Mouse (Mus musculus) forebrain, embryonic 15.5 days (tissue): ENCODE data around the gene Tmem179b. TPM values are rescaled to one million over a fixed set of nuclear protein-coding genes. Genes with fewer than 3 reads are reported as not detected.
"Not testable (repeated sequence)": the region's sequence is repeated elsewhere in the genome, so short reads cannot be mapped to it uniquely, and the experiment has no call there.

Experiments
- ATAC-seq: fragments of 200-750 bp; cut with Nextera tagmentation; replicated peaks from 2 replicates; pipeline ENCODE4 v1.8.0; 2017; ENCODE audit warnings: mild to moderate bottlenecking, moderate TSS enrichment, moderate library complexity
- H3K27ac ChIP-seq: fragments of 300-500 bp; sonication (generic); replicated peaks from 2 replicates; pipeline ENCODE4 v1.5.1; 2015; ENCODE audit warnings: mild to moderate bottlenecking, inconsistent platforms
- H3K27me3 ChIP-seq: fragments of 300-500 bp; sonication (generic); 2 replicates; pipeline ENCODE4 v1.6.1; 2015; ENCODE audit warnings: inconsistent platforms
- H3K36me3 ChIP-seq: fragments of 300-500 bp; sonication (generic); 2 replicates; pipeline ENCODE4 v1.6.1; 2015; ENCODE audit warnings: mild to moderate bottlenecking, inconsistent platforms
- H3K4me1 ChIP-seq: fragments of 300-500 bp; sonication (generic); 2 replicates; pipeline ENCODE4 v1.6.1; 2015; ENCODE audit warnings: inconsistent platforms
- H3K4me2 ChIP-seq: fragments of 300-500 bp; sonication (generic); replicated peaks from 2 replicates; pipeline ENCODE4 v1.6.1; 2015; ENCODE audit warnings: mild to moderate bottlenecking, inconsistent platforms
- H3K4me3 ChIP-seq: fragments of 300-500 bp; sonication (generic); 2 replicates; pipeline ENCODE4 v1.5.1; 2015; ENCODE audit warnings: mild to moderate bottlenecking, inconsistent platforms
- H3K9ac ChIP-seq: fragments of 300-500 bp; sonication (generic); replicated peaks from 2 replicates; pipeline ENCODE4 v1.6.1; 2015; ENCODE audit warnings: mild to moderate bottlenecking, inconsistent platforms
- H3K9me3 ChIP-seq: fragments of 300-500 bp; sonication (generic); 2 replicates; pipeline ENCODE4 v1.6.1; 2016; ENCODE audit warnings: inconsistent platforms
- WGBS: fragments of 180-500 bp; shearing (Covaris S2); methylation state at CpG from one replicate; pipeline ENCODE4 v1.1.7; 2015; ENCODE audit warnings: mixed read lengths; 5-methylcytosine and 5-hydroxymethylcytosine counted together
- polyA plus RNA-seq: library from polyadenylated mRNA; unstranded; fragments of >200 nt; fragmentation: Nextera tagmentation; extraction: Ambion mirVana; gene quantifications from 2 replicates; pipeline ENCODE4 v1.2.1, GENCODE M21; 2015

Tmem179b gene
- polyA plus RNA-seq, 1 experiment from 2014 or later = 33.9 TPM

DNA sequence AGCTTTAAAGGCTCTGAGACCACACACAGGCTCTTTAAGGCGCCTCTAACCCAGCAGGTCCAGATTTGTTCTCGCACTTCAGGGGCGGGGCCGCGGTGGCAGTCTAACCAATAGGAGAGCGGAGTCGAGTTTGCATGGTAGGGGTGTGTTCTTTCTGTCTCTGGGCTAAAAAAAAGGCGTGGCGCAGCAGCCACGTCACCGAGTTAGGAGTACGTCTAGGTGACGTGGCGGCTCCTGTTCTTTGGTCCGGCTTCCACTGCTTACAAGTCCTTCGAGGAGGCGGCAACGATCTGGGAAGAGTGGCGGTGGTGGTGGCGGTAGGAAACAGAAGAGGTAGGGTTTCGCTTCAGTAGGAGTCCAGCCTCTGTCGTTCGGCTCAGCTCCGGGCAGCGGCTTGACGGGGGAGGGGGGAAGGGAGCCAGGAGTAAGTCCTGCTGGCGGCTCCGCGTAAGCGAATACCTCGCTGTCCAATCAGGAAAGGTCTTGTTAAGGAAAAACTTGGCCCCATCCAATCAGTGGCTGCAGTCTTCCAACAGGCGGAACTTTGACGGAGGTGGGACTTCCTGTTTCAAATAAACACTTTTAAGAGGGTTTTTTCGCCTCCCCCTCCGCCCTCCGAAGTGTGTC, 32.9 kb downstream of the Tmem179b start, which contains the start of gene Stx5a:
Gene Stx5a, plus strand, starts transcription at position 171 of the 627 bp plus-strand sequence.
- Histone ChIP-seq H3K9me3 (no peaks in the 10 kb centered on the region), H3K27me3 (no peaks in the 10 kb centered on the region), H3K36me3 (peaks cover 64% of the 10 kb centered on the region), H3K4me3 (peak within 1 kb of the TSS; percentile 82), H3K27ac (peak within 1 kb of the TSS; percentile 96), H3K4me1 (peaks cover 36% of the 10 kb centered on the region), H3K4me2 (peak within 1 kb of the TSS; percentile 98), H3K9ac (peak within 1 kb of the TSS; percentile 85)
- WGBS = under 1% methylated on average over 36 of the region's 36 CpGs
- peak; percentile 98 for ATAC-seq

DNA sequence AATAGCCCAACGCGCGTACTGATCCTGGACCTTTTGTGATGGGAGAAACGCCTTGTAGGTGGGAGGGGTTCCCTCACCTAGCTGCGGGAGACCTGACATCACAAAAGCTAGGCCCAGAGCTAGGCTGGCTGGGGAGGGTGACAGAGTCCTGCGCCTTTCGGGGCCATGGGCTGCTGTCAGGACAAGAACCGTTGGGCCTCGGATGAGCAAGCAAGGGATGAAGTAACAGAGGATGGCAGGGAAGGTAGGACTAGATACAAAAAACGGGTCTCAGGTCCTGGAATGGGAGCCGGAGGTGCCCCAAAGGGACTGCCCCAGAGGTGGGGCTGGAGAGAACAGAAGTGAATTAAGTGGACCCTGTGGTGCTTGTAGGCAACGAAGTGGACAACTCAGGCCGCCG, 33.7 kb downstream of the Tmem179b start, which contains the start of gene 1700092M07Rik:
Gene 1700092M07Rik, plus strand, starts transcription at position 116 of the 400 bp plus-strand sequence.
- H3K27me3 ChIP-seq = no peaks in the 10 kb centered on the region
- 63% methylated on average over 14 of the region's 14 CpGs for WGBS
- no peaks in the 10 kb centered on the region for H3K9me3 ChIP-seq
- peaks cover 40% of the 10 kb centered on the region for H3K4me1 ChIP-seq
- H3K4me2 ChIP-seq = peak within 1 kb of the TSS; percentile 98
- peak within 1 kb of the TSS; percentile 82 for H3K4me3 ChIP-seq
- H3K27ac ChIP-seq = peak within 1 kb of the TSS; percentile 96
- H3K36me3 ChIP-seq = peaks cover 57% of the 10 kb centered on the region
- H3K9ac ChIP-seq = peak within 1 kb of the TSS; percentile 57
- no peak; the same call in 1 of the 2 replicates for ATAC-seq

DNA sequence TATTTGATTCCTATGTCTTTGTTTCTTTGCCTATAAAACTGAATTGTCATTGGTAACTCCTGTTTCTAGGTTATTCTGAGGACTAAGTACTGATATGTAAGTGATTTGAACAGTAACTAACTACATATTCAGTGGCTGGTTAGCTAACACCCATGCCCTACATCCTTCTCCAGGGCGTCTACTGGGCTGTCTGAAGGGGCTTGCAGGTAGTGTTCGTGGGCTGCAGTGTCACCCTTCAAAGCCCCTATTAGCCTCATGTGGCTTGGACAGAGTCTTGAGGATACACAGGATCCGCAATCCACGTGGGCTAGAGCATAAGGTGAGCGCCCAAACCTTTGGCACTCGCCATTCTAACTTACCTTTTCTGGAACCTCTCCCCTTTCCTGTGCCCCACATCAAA, 34.6 kb downstream of the Tmem179b start:
- H3K4me3 ChIP-seq = no peak overlapping the region
- H3K27ac ChIP-seq = no peak overlapping the region
- H3K4me1 ChIP-seq = peaks cover 45% of the 10 kb centered on the region
- no peaks in the 10 kb centered on the region for H3K27me3 ChIP-seq
- H3K9me3 ChIP-seq = no peaks in the 10 kb centered on the region
- no peak overlapping the region for H3K4me2 ChIP-seq
- H3K9ac ChIP-seq = no peak overlapping the region
- peaks cover 47% of the 10 kb centered on the region for H3K36me3 ChIP-seq
- 92% methylated on average over 6 of the region's 6 CpGs for WGBS
- ATAC-seq = no peak

DNA sequence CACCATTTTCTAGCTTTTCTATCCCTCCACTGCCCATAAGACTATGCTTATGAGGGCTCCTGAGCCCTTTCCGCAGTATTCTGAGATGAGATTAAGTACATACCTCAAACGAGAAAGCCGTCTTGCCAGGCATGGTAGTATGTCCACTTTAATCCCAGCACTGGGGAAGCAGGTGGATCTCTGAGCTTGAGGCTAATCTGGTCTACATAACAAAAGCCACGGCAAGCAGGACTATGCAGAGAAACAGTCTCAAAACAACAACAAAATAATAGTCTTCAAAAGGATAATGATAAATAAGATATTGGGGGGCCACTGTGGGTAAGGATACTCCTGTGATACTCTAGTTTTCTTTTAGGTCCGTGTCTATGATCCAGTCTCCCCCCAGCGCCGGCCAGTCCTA, 35.4 kb downstream of the Tmem179b start:
- Histone ChIP-seq H3K27me3 (no peaks in the 10 kb centered on the region), H3K36me3 (peaks cover 40% of the 10 kb centered on the region), H3K27ac (no peak overlapping the region), H3K4me1 (peaks cover 45% of the 10 kb centered on the region), H3K4me3 (no peak overlapping the region), H3K4me2 (no peak overlapping the region), H3K9me3 (no peaks in the 10 kb centered on the region), H3K9ac (no peak overlapping the region)
- 92% methylated on average over 7 of the region's 7 CpGs for WGBS
- ATAC-seq = no peak

DNA sequence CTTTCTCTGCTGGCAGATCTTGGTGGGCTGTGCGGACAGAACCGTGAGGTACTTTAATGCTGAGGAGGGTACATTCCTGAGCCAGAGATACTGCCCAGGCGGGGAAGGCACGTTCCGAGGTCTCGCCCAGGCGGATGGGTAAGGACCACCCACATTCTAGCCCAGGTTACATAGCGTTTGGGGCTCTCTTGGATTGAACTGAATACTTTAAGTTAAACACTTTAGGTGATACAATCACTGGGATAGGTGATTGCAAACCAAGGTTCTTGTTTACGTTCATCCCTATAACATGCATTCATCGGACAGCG, 38.2 kb downstream of the Tmem179b start:
- ATAC-seq = no peak

DNA sequence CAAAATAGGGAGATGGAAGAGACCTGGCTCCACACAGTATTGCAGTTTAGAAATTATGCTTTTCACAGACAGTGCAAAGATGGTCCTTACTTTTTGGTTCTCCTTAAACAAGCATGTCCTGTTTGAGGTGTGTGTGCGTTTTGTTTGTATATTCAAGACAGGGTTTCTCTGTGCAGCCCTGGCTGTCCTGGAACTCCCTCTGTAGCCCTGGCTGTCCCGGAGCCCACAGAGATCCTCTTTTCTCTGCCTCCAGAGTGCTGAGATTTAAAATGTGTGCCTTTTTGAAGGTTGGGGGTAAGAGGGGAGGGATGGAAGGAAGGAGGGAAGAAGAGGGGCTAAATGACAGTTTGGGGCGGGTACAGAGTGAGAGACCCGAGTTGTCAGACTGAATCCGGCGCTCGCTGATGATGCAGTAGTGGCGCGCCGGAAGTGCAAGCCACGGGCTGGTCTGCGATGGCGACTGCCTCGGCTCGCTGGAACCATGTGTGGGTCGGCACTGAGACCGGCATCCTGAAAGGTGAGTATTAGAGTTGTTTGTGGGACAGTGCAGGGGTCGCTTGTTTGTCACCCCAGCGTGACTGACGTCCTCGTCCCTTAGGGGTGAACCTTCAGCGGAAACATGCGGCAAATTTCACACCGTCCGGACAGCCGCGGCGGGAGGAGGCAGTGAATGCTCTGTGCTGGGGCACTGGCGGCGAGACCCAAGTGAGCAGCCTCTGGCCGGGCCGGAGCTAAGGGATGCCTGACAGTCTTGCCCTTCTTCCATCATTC, 38.7 kb downstream of the Tmem179b start, which contains the start of gene Wdr74:
Gene Wdr74, plus strand, starts transcription at position 439 of the 771 bp plus-strand sequence.
- ATAC-seq = peak; percentile 96
- under 1% methylated on average over 32 of the region's 32 CpGs for WGBS
- Histone ChIP-seq H3K9ac (peak within 1 kb of the TSS; percentile 64), H3K4me1 (peaks cover 21% of the 10 kb centered on the region), H3K27me3 (no peaks in the 10 kb centered on the region), H3K4me3 (peak within 1 kb of the TSS; percentile 57), H3K4me2 (peak within 1 kb of the TSS; percentile 81), H3K36me3 (peaks cover 30% of the 10 kb centered on the region), H3K27ac (peak within 1 kb of the TSS; percentile 83), H3K9me3 (no peaks in the 10 kb centered on the region)

More for the DNA sequence above, 38.2 kb downstream of the Tmem179b start:
- 3% methylated on average over 11 of the region's 11 CpGs for WGBS
- peak overlapping the region; percentile 57 for H3K4me3 ChIP-seq
- peaks cover 33% of the 10 kb centered on the region for H3K36me3 ChIP-seq
- no peaks in the 10 kb centered on the region for H3K27me3 ChIP-seq
- H3K9me3 ChIP-seq = no peaks in the 10 kb centered on the region
- H3K4me1 ChIP-seq = peaks cover 26% of the 10 kb centered on the region
- peak overlapping the region; percentile 81 for H3K4me2 ChIP-seq
- peak overlapping the region; percentile 83 for H3K27ac ChIP-seq
- H3K9ac ChIP-seq = peak overlapping the region; percentile 64

DNA sequence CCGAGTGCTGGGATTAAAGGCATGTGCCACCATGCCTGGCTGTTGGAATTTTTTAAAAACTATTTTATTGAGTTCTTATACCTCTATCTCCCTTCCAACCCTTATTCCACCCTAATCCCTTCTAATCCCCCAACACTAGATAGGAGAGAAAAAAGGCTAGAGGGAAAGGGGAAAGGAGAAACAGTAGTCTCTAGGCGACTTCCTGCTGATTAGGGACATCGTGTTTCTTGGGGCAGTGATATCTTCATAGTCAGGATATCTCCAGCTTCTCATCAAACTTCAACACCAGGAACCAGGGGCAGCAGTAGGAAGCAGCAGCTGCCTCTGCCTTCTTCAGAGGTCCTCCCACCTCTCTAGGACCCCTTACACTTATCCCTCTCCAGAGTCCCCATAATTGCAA, 39.9 kb downstream of the Tmem179b start:
- H3K4me2 ChIP-seq = no peak overlapping the region
- 74% methylated on average over 3 of the region's 3 CpGs for WGBS
- H3K9ac ChIP-seq = no peak overlapping the region
- H3K9me3 ChIP-seq = no peaks in the 10 kb centered on the region
- no peak overlapping the region for H3K4me3 ChIP-seq
- no peak for ATAC-seq
- H3K27me3 ChIP-seq = no peaks in the 10 kb centered on the region
- peaks cover 17% of the 10 kb centered on the region for H3K4me1 ChIP-seq
- H3K27ac ChIP-seq = no peak overlapping the region
- H3K36me3 ChIP-seq = peaks cover 18% of the 10 kb centered on the region

DNA sequence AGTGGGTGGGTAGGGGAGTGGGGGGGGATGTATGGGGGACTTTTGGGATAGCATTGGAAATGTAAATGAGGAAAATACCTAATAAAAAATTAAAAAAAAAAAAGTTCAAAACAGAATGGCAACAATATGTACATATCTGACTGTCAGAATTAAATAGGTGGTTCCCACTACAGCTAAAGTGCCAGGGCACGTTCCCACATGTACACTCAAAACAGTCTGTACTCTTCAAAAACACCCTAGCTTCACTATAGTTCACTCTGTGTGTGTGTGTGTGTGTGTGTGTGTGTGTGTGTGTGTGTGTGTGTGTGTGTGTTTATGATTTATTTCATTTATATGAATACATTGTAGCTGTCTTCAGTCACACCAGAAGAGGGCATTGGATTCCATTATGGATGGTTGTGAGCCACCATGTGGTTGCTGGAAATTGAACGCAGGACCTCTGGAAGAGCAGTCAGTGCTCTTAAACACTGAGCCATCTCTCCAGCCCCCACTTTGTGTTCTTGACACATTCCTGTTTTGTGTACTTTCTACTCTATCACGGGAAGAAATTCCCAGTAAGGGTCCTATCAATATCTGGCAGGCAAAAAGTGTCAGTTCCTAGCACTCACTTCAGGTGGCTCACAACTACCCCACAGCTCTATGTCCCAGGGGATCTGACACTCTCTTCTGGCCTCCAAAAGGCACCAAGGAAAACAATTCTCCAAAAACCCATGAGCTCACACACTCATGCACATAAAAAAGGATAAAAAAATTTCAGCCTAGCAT, 45.8 kb downstream of the Tmem179b start:
- WGBS = 45% methylated on average over 3 of the region's 3 CpGs

DNA sequence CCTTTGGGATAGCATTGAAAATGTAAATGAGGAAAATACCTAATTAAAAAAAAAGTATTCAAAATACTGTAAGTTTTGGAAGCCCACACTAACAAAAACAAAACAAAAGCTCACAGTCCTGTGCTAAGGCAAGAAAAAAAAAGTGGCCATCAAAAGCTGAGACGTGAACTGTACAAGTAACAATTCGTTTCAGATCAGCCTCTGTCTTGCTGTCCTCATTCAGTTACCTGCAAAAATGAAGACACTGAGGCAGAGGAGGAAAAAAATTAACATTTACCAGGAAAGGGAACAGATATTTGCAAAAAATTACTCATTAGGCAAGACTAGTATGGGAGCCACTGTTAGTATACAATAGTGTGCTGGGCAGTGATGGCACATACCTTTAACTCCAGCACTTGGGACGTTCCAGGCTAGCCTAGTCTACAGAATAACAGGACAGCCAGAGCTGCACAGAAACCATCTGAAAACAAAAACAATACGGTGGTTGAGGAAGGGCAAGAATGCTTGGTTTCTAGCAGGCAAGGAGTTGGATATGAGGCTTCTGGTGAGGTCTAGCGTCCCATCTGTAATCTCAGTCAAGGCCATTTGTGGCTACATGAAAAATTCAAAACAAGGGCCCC, 46.7 kb downstream of the Tmem179b start:
- H3K4me2 ChIP-seq = no peak overlapping the region
- no peaks in the 10 kb centered on the region for H3K27me3 ChIP-seq
- peaks cover 26% of the 10 kb centered on the region for H3K36me3 ChIP-seq
- H3K4me3 ChIP-seq = no peak overlapping the region
- 26% methylated on average over 5 of the region's 5 CpGs for WGBS
- no peaks in the 10 kb centered on the region for H3K9me3 ChIP-seq
- no peak for ATAC-seq
- H3K4me1 ChIP-seq = peaks cover 25% of the 10 kb centered on the region
- H3K9ac ChIP-seq = no peak overlapping the region
- H3K27ac ChIP-seq = no peak overlapping the region

More for the DNA sequence above, 45.8 kb downstream of the Tmem179b start:
- ATAC-seq, H3K9me3 ChIP-seq, H3K27ac ChIP-seq, H3K9ac ChIP-seq, H3K4me3 ChIP-seq, H3K27me3 ChIP-seq, H3K4me2 ChIP-seq: not testable (repeated sequence)
- Histone ChIP-seq H3K36me3 (peaks cover 26% of the 10 kb centered on the region), H3K4me1 (peaks cover 25% of the 10 kb centered on the region)

DNA sequence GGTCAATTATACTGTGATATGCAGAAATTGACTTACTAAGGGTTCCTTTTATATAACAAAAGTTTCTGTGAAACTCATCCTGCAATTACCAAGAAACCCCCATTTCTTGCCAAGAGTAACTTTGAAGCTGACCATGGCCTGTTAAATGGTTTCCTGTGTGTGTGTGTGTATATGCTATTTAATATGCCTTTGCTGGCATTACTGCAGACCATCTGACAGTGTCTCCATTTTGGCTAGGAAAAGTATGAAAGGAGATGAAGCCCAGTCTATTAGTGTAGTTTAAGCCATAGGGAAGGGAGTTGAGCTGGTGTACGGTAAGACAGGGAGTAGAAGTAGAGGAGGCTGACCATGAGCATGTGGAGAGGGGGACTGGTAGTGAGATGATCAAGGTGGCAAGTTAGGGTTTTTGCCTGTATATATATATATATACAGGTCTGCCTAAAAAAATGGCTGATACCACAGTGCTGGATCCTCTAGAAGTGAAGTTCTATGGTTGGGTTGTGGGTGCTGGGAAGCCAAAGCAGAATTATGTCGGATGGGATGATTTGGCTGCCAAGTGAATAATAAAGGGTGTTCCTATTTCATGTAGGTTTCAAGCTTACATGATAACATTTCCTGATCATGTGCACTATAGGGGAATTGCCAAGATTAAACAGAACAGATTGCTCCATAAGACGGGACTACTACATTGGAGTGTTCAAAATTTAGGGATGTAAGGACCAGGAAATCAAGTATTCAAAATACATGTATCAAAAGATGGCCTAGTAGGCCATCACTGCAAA, 47.5 kb downstream of the Tmem179b start:
- no peak for ATAC-seq
- peaks cover 26% of the 10 kb centered on the region for H3K36me3 ChIP-seq

DNA sequence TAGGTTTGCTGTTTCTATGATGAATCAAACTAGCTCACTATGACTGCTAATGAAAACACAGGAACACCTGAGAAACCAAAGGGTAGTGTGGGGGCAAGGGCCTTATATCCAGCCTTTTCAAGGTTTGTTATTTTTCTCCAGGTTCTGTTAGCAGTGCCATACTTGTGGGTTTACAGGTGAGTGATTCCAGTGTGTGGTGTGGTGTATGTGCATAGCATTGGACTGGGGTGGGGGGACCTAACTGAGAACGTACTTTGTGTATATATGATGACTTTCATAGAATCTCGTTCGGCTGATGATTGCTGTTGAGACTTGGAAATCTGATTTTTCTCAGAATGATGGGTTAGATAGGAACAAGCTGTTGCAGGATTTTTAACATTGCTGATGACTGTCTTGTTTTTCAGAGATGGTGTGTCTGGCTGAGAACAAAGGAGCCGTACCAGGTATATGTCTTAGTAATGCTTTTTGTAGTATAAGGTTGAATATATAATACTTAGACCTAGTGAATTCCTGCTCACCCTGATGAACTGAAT, 49.1 kb downstream of the Tmem179b start:
- ATAC-seq = no peak
- WGBS = 52% methylated on average over 4 of the region's 4 CpGs
- peaks cover 26% of the 10 kb centered on the region for H3K36me3 ChIP-seq
- H3K27me3 ChIP-seq = no peaks in the 10 kb centered on the region
- H3K9me3 ChIP-seq = no peaks in the 10 kb centered on the region
- peak overlapping the region; percentile 61 for H3K4me2 ChIP-seq
- peak overlapping the region; percentile 93 for H3K9ac ChIP-seq
- H3K27ac ChIP-seq = 0 out of 2 replicates have a peak overlapping the region, but pooled peaks have one; percentile 17
- peak overlapping the region; percentile 78 for H3K4me3 ChIP-seq
- peaks cover 39% of the 10 kb centered on the region for H3K4me1 ChIP-seq

More for the DNA sequence above, 47.5 kb downstream of the Tmem179b start:
- peaks cover 32% of the 10 kb centered on the region for H3K4me1 ChIP-seq
- H3K27ac ChIP-seq = no peak overlapping the region
- H3K9ac ChIP-seq = no peak overlapping the region
- H3K4me3 ChIP-seq = no peak overlapping the region
- H3K9me3 ChIP-seq = no peaks in the 10 kb centered on the region
- H3K4me2 ChIP-seq = no peak overlapping the region
- no peaks in the 10 kb centered on the region for H3K27me3 ChIP-seq
- WGBS = 23% methylated on average over 3 of the region's 3 CpGs
